Mouse (Mus musculus) limb, embryonic 14.5 days (tissue): ENCODE data around the gene Pds5b. TPM values are rescaled to one million over a fixed set of nuclear protein-coding genes. Genes with fewer than 3 reads are reported as not detected.
"Not testable (repeated sequence)": the region's sequence is repeated elsewhere in the genome, so short reads cannot be mapped to it uniquely, and the experiment has no call there.

Source experiments
- ATAC-seq: fragments of 200-750 bp; cut with Nextera tagmentation; 2 replicates; pipeline ENCODE4 v1.8.0; 2017; ENCODE audit warnings: low read depth, moderate number of reproducible peaks, moderate TSS enrichment; ENCODE audit not compliant: low FRiP score
- DNase-seq: peaks from one replicate; pipeline ENCODE4 v3.0.0-alpha.2; 2015; ENCODE audit warnings: low spot score
- H3K27ac ChIP-seq: fragments of 300-500 bp; sonication (generic); replicated peaks from 2 replicates; pipeline ENCODE4 v1.5.1; 2014; ENCODE audit warnings: low read depth, mild to moderate bottlenecking, low read length, moderate library complexity, mixed read lengths
- H3K27me3 ChIP-seq: fragments of 300-500 bp; sonication (generic); 2 replicates; pipeline ENCODE4 v1.6.1; 2014; ENCODE audit warnings: low read length, mixed read lengths; ENCODE audit not compliant: control insufficient read depth, insufficient read depth
- H3K36me3 ChIP-seq: fragments of 300-500 bp; sonication (generic); 2 replicates; pipeline ENCODE4 v1.6.1; 2014; ENCODE audit warnings: mild to moderate bottlenecking, low read length, moderate library complexity, mixed read lengths; ENCODE audit not compliant: control insufficient read depth, insufficient read depth
- H3K4me1 ChIP-seq: fragments of 300-500 bp; sonication (generic); 2 replicates; pipeline ENCODE4 v1.6.1; 2014; ENCODE audit warnings: antibody characterized with exemption, low read length, mixed read lengths; ENCODE audit not compliant: control insufficient read depth, insufficient read depth
- H3K4me2 ChIP-seq: fragments of 300-500 bp; sonication (generic); replicated peaks from 2 replicates; pipeline ENCODE4 v1.6.1; 2014; ENCODE audit warnings: low read depth, mild to moderate bottlenecking, low read length, moderate library complexity; ENCODE audit not compliant: severe bottlenecking
- H3K4me3 ChIP-seq: fragments of 300-500 bp; sonication (generic); replicated peaks from 2 replicates; pipeline ENCODE4 v1.5.1; 2014; ENCODE audit warnings: low read length
- H3K9ac ChIP-seq: fragments of 300-500 bp; sonication (generic); 2 replicates; pipeline ENCODE4 v1.6.1; 2014; ENCODE audit warnings: mild to moderate bottlenecking, low read depth, low read length, moderate library complexity; ENCODE audit not compliant: severe bottlenecking
- H3K9me3 ChIP-seq: fragments of 300-500 bp; sonication (generic); 2 replicates; pipeline ENCODE4 v1.6.1; 2016; ENCODE audit warnings: low read length; ENCODE audit not compliant: control insufficient read depth
- POLR2A ChIP-seq: fragments of 200-500 bp; IDR thresholded peaks from 2 replicates; pipeline ENCODE4 v1.8.0; 2012; ENCODE audit warnings: inconsistent platforms, mild to moderate bottlenecking, moderate library complexity, borderline replicate concordance; ENCODE audit not compliant: insufficient read depth, insufficient read length; ENCODE audit errors: extremely low read depth
- WGBS: fragments of 180-500 bp; shearing (Covaris S2); extraction: QIAGEN DNeasy Blood & Tissue Kit; methylation state at CpG from one replicate; pipeline ENCODE4 v1.1.7; 2014; 5-methylcytosine and 5-hydroxymethylcytosine counted together
- polyA plus RNA-seq, 2 experiments: library from polyadenylated mRNA; depleted of rRNA in 1 of 2; stranded (reverse) in 1 of 2; unstranded in 1 of 2; fragments of >200 nt; fragmentation: Nextera tagmentation in 1 of 2; extraction: Ambion mirVana in 1 of 2; gene quantifications; 2 replicates each; pipeline versions ENCODE4 v1.2.1 to v1.2.3; 2012 to 2014

The Pds5b gene
- polyA plus RNA-seq (2012; rRNA removed) (40.0 and 41.3 TPM in 2 replicates), polyA plus RNA-seq (2014; fragmentation: Nextera tagmentation; extraction: Ambion mirVana) (41.6 and 47.6 TPM in 2 replicates)

DNA sequence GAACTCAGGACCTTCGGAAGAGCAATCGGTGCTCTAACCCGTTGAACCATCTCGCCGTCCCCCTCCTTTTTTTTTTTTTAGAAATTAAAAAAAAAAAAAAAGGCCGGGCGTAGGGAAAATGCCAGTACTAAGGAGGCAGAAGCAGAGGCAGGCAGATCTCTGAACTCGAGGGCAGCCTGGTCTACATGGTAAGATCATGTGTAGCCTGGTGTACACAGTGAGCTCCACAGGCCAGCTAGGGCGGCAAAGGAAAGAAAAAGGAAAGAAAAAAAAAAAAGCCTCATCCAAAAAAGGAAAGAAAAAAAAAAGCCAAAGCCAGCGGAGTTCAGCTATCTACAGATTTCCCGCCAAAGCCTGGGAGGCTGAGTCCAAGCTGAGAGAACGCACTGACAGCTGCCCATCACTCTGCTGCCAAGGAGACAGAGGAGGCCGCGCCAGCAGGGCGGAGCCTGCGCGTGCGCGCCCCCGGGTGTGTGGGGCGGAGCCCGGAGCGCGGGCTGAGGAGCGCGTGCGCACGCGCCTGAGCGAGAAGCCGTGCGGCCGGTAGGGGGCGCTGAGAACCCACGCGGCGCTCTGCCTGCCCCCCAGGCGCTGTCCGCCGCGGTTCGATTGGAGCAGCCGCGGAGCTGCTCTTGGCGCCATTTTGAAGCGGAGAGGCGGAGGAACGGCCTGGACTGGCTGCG lies at the start of gene Pds5b:
TSS of gene Pds5b (plus strand) at position 587 of the 683 bp plus-strand sequence.
- no peaks in the 10 kb centered on the region for H3K36me3 ChIP-seq
- ATAC-seq, result peak; percentile 95
- H3K9ac ChIP-seq, result peak within 1 kb of the TSS; percentile 93
- WGBS, result 19% methylated on average over 42 of the region's 49 CpGs
- no peaks in the 10 kb centered on the region for H3K27me3 ChIP-seq
- H3K4me1 ChIP-seq, result peaks cover 13% of the 10 kb centered on the region
- no peaks in the 10 kb centered on the region for H3K9me3 ChIP-seq
- H3K4me3 ChIP-seq, result peak within 1 kb of the TSS; percentile 78
- TF ChIP-seq POLR2A, result no peak
- peak within 1 kb of the TSS; percentile 58 for H3K4me2 ChIP-seq
- peak within 1 kb of the TSS; percentile 94 for H3K27ac ChIP-seq
- DNase-seq, result peak; percentile 95

DNA sequence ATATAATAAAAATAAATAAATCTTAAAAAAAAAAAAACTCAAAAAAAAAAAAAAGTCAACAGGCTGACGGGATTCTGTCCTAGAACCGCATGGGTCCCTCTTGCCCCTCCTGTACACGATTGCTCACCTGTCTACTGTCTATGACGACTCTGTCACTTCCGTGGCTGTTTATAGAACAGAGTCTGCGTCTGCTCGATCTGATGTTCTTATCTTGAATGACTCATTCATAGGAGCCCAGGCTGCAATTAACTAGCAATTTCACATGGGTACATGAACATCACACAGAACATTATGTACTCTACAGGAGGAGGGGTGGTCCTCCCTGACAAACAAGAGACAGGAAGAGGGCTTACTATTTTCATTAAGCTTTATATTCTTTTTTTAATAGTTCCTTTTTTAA lies 48.0 kb upstream of the Pds5b start:
- Histone ChIP-seq H3K36me3 (peaks cover 4% of the 10 kb centered on the region; the same call in 1 of the 2 replicates), H3K4me1 (no peaks in the 10 kb centered on the region), H3K9me3 (no peaks in the 10 kb centered on the region), H3K9ac (no peak overlapping the region), H3K27ac (no peak overlapping the region), H3K4me3 (no peak overlapping the region), H3K27me3 (no peaks in the 10 kb centered on the region), H3K4me2 (no peak overlapping the region)
- ATAC-seq (no peak), DNase-seq (no peak)
- 92% methylated on average over 7 of the region's 7 CpGs for WGBS
- no peak for TF ChIP-seq POLR2A

DNA sequence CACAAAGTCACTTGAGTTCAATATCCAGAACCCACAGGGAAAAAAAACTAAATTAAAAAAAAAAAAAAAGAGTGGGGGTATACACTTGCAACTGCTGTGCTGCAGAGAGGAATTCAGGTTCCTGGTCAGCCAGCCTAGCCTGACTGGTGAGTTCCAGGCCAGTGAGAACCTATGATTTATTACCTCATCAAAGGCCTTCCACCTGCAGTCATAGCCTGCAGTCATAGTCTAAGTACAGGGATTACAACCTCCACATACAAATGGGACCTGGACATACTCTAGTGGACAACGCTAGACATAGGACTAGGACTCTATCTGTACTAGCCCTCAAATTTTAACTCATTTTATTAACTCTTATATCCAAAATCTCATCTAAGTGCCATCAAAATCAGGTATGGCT lies 44.3 kb upstream of the Pds5b start:
- H3K27ac ChIP-seq, result no peak overlapping the region
- no peaks in the 10 kb centered on the region for H3K9me3 ChIP-seq
- H3K4me2 ChIP-seq, result no peak overlapping the region
- no peak overlapping the region for H3K4me3 ChIP-seq
- no peaks in the 10 kb centered on the region for H3K4me1 ChIP-seq
- WGBS, result 87% methylated on average over 1 of the region's 1 CpGs
- H3K36me3 ChIP-seq, result peaks cover 14% of the 10 kb centered on the region; the same call in 1 of the 2 replicates
- H3K27me3 ChIP-seq, result no peaks in the 10 kb centered on the region
- no peak overlapping the region for H3K9ac ChIP-seq
- no peak for ATAC-seq
- TF ChIP-seq POLR2A, result no peak
- no peak for DNase-seq

GRCm38 (mm10) chr5:150629692-150630091 lies 43.8 kb upstream of the Pds5b start:
- H3K4me1 ChIP-seq, result no peaks in the 10 kb centered on the region
- no peak for TF ChIP-seq POLR2A
- no peak overlapping the region for H3K4me3 ChIP-seq
- ATAC-seq (no peak), DNase-seq (no peak)
- H3K9ac ChIP-seq, result no peak overlapping the region
- 83% methylated on average over 2 of the region's 2 CpGs for WGBS
- H3K4me2 ChIP-seq, result no peak overlapping the region
- H3K27ac ChIP-seq, result no peak overlapping the region
- H3K36me3 ChIP-seq, result peaks cover 11% of the 10 kb centered on the region; the same call in 1 of the 2 replicates
- no peaks in the 10 kb centered on the region for H3K27me3 ChIP-seq
- H3K9me3 ChIP-seq, result no peaks in the 10 kb centered on the region

DNA sequence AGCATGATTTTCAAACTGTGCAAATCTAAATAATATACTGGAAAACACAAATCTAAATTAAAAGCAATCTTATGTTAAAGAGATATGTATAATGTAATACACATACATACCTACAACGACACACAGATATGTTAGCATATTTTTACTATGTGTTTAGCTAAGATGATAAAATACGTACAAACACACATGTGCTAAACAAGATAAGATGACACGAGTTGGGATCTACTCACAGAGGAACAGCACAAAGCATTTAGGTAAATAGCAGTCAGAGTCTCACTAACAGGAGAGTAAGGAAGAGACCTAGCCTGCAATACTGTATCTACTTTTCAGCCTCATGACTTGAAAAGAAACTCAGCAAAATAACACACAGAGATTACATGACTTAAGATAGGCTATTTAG lies 32.1 kb upstream of the Pds5b start:
- no peak overlapping the region for H3K9ac ChIP-seq
- no peak overlapping the region for H3K4me2 ChIP-seq
- no peaks in the 10 kb centered on the region for H3K9me3 ChIP-seq
- no peaks in the 10 kb centered on the region for H3K27me3 ChIP-seq
- TF ChIP-seq POLR2A, result no peak
- H3K27ac ChIP-seq, result no peak overlapping the region
- ATAC-seq, result no peak
- H3K4me1 ChIP-seq, result no peaks in the 10 kb centered on the region
- peaks cover 60% of the 10 kb centered on the region for H3K36me3 ChIP-seq
- H3K4me3 ChIP-seq, result no peak overlapping the region
- WGBS, result 91% methylated on average over 3 of the region's 3 CpGs
- no peak for DNase-seq

- H3K27ac ChIP-seq, H3K4me2 ChIP-seq, H3K4me3 ChIP-seq, H3K27me3 ChIP-seq, ATAC-seq, DNase-seq, H3K9me3 ChIP-seq, H3K4me1 ChIP-seq, H3K9ac ChIP-seq: not testable (repeated sequence)
- H3K36me3 ChIP-seq, result peaks cover 60% of the 10 kb centered on the region
- WGBS, result 91% methylated on average over 4 of the region's 4 CpGs
Observed at GRCm38 (mm10) chr5:150643390-150643789, 30.1 kb upstream of the Pds5b start.
